Mouse (Mus musculus): Measurements from ENCODE around the gene C1rl. TPM values are rescaled to one million over a fixed set of nuclear protein-coding genes. Genes with fewer than 3 reads are reported as not detected.
"Not testable (repeated sequence)": the region's sequence is repeated elsewhere in the genome, so short reads cannot be mapped to it uniquely, and the experiment has no call there.

C1rl gene
- polyA plus RNA-seq, 1 experiment from 2014 or later: 0.38 TPM

DNA sequence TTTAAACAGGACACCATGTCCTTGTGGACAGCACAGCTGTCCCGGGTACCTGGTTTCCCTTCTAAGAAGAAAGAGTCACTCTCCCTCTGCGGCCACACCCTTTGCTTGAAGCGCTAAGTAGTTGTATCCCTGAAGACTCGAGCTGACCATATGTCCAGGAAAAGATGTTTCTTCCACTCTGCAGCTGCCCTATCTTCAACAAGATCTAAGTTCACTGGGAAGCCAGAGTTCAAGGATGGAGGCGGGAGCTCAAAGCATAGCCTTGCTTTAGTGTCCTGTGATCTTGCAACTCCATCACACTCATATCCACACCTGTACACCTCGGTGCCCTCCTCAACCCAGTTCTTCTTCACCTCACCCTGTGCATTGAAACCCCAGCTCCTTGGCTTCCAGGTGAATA lies 19.0 kb downstream of the C1rl start:
- H3K27me3 ChIP-seq (ENCODE audit: control insufficient read depth, insufficient read depth, low read length): no peaks in the 10 kb centered on the region
- no peak for ATAC-seq (replicated peaks; ENCODE audit: insufficient number of reproducible peaks, low FRiP score, low TSS enrichment, low read depth)
- no peaks in the 10 kb centered on the region for H3K4me1 ChIP-seq (ENCODE audit: control insufficient read depth, insufficient read depth, low read length)
- DNase-seq (ENCODE audit: low spot score): no peak
- H3K27ac ChIP-seq (replicated peaks; ENCODE audit: low read depth, low read length): no peak overlapping the region
- WGBS: 70% methylated on average over 6 of the region's 6 CpGs
- H3K4me2 ChIP-seq (ENCODE audit: low read depth, low read length): no peak overlapping the region
- no peaks in the 10 kb centered on the region for H3K36me3 ChIP-seq (replicated peaks; ENCODE audit: control insufficient read depth, insufficient read depth, low read depth, low read length)
- H3K9ac ChIP-seq (replicated peaks; ENCODE audit: low read length): no peak overlapping the region
- H3K4me3 ChIP-seq (ENCODE audit: low read depth, low read length): no peak overlapping the region
- no peaks in the 10 kb centered on the region for H3K9me3 ChIP-seq (replicated peaks; ENCODE audit: control insufficient read depth, low read length)

DNA sequence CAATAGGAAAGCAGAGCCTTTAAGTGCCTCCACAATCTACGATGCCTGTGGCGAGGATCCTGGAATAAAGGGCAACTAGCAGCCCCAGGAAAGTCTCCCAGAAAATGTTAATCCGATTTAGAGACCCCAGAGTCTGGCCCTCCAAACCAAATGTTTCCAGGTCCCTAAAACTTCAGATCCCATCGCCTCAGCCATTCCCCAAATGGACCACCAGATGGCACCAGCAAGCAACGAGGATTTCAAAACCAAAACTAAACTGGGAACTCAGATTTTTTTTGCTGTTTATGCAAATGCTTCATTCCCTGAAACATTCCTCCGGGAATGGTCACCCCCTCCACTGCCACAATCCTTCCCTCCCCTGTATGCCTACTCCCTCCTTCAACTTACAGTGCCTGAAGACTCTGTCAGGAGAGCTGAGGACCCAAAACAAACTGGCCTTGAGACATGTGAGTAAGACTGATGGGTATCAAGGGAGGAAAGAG lies 19.5 kb downstream of the C1rl start, which contains the start of gene C1ra:
C1ra (plus strand) TSS at position 51 of the 482 bp plus-strand sequence.
- Histone ChIP-seq H3K9ac (replicated peaks; ENCODE audit: low read length) (no peak within 1 kb of the TSS), H3K4me3 (ENCODE audit: low read depth, low read length) (no peak within 1 kb of the TSS), H3K27me3 (ENCODE audit: control insufficient read depth, insufficient read depth, low read length) (no peaks in the 10 kb centered on the region), H3K4me1 (ENCODE audit: control insufficient read depth, insufficient read depth, low read length) (no peaks in the 10 kb centered on the region), H3K36me3 (replicated peaks; ENCODE audit: control insufficient read depth, insufficient read depth, low read depth, low read length) (no peaks in the 10 kb centered on the region), H3K4me2 (ENCODE audit: low read depth, low read length) (no peak within 1 kb of the TSS), H3K9me3 (replicated peaks; ENCODE audit: control insufficient read depth, low read length) (no peaks in the 10 kb centered on the region), H3K27ac (replicated peaks; ENCODE audit: low read depth, low read length) (no peak within 1 kb of the TSS)
- no peak for ATAC-seq (replicated peaks; ENCODE audit: insufficient number of reproducible peaks, low FRiP score, low TSS enrichment, low read depth)
- 6% methylated on average over 6 of the region's 6 CpGs for WGBS
- peak; percentile 73 for DNase-seq (ENCODE audit: low spot score)

DNA sequence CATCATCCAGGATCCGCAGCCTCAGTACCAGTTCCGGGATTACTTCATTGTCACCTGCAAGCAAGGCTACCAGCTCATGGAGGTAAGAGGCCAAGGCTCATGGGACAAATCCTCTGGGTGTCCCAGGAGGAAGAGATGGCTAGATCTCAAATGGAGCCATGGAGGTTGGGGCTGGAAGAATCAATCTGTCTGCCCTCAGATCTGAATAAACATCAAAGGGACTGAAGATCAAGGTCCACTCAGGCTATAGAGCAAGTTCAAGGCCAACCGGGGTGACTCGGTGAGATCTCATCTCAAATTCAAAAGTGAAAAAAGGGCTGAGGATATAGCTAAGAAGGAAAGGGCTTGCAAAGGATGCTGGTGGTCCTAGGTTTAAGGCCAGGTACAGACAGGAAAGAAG lies 24.8 kb downstream of the C1rl start:
- not testable (repeated sequence) for ATAC-seq (replicated peaks; ENCODE audit: insufficient number of reproducible peaks, low FRiP score, low TSS enrichment, low read depth); H3K4me3 ChIP-seq (ENCODE audit: low read depth, low read length); H3K4me1 ChIP-seq (ENCODE audit: control insufficient read depth, insufficient read depth, low read length); DNase-seq (ENCODE audit: low spot score); H3K9me3 ChIP-seq (replicated peaks; ENCODE audit: control insufficient read depth, low read length); H3K27ac ChIP-seq (replicated peaks; ENCODE audit: low read depth, low read length); H3K36me3 ChIP-seq (replicated peaks; ENCODE audit: control insufficient read depth, insufficient read depth, low read depth, low read length); H3K27me3 ChIP-seq (ENCODE audit: control insufficient read depth, insufficient read depth, low read length); H3K9ac ChIP-seq (replicated peaks; ENCODE audit: low read length); H3K4me2 ChIP-seq (ENCODE audit: low read depth, low read length)
- 93% methylated on average over 2 of the region's 4 CpGs for WGBS

DNA sequence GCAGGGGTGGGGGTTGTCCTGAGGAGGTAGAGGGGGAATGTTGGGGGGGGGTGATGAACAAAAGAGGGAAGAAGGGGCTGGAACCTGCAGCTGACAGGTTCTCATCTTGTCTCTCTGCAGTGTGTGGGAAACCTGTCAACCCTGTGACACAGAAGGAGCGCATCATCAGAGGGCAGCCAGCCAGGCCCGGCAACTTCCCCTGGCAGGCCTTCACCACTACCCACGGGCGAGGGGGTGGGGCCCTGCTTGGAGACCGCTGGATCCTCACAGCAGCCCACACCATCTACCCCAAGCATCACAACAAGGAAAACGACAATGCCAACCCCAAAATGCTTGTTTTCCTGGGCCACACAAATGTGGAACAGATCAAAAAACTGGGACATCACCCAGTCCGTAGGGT lies 29.2 kb downstream of the C1rl start:
- 71% methylated on average over 7 of the region's 7 CpGs for WGBS

DNA sequence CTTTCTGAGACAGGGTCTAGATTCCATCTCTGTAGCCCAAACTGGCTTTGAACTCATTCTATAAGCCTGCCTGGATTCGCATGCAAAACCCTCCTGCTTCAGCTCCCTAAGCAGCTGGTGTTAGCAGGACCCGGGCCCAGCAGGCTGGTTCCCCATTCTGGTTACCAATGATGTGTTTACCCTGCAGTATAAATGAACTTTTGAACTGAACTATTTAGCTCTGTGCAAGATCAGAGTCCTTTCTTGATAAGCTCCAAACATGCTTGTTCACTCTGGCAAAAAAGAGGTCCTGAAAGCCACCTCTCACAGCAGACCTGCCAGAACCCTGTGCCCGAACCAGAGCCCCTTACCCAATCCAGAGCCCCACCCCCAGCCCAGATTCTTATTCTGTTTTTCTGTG lies 35.0 kb downstream of the C1rl start:
- Histone ChIP-seq H3K4me1 (ENCODE audit: control insufficient read depth, insufficient read depth, low read length) (no peaks in the 10 kb centered on the region), H3K27ac (replicated peaks; ENCODE audit: low read depth, low read length) (no peak overlapping the region), H3K4me2 (ENCODE audit: low read depth, low read length) (no peak overlapping the region), H3K9me3 (replicated peaks; ENCODE audit: control insufficient read depth, low read length) (no peaks in the 10 kb centered on the region), H3K36me3 (replicated peaks; ENCODE audit: control insufficient read depth, insufficient read depth, low read depth, low read length) (no peaks in the 10 kb centered on the region), H3K27me3 (ENCODE audit: control insufficient read depth, insufficient read depth, low read length) (no peaks in the 10 kb centered on the region), H3K9ac (replicated peaks; ENCODE audit: low read length) (no peak overlapping the region), H3K4me3 (ENCODE audit: low read depth, low read length) (no peak overlapping the region)
- WGBS: 78% methylated on average over 3 of the region's 3 CpGs
- DNase-seq (ENCODE audit: low spot score) (no peak), ATAC-seq (replicated peaks; ENCODE audit: insufficient number of reproducible peaks, low FRiP score, low TSS enrichment, low read depth) (no peak)

More for the DNA sequence above, 29.2 kb downstream of the C1rl start:
- not testable (repeated sequence) for H3K27ac ChIP-seq (replicated peaks; ENCODE audit: low read depth, low read length); ATAC-seq (replicated peaks; ENCODE audit: insufficient number of reproducible peaks, low FRiP score, low TSS enrichment, low read depth); H3K36me3 ChIP-seq (replicated peaks; ENCODE audit: control insufficient read depth, insufficient read depth, low read depth, low read length); DNase-seq (ENCODE audit: low spot score); H3K4me3 ChIP-seq (ENCODE audit: low read depth, low read length); H3K4me1 ChIP-seq (ENCODE audit: control insufficient read depth, insufficient read depth, low read length); H3K9ac ChIP-seq (replicated peaks; ENCODE audit: low read length); H3K4me2 ChIP-seq (ENCODE audit: low read depth, low read length); H3K27me3 ChIP-seq (ENCODE audit: control insufficient read depth, insufficient read depth, low read length); H3K9me3 ChIP-seq (replicated peaks; ENCODE audit: control insufficient read depth, low read length)

DNA sequence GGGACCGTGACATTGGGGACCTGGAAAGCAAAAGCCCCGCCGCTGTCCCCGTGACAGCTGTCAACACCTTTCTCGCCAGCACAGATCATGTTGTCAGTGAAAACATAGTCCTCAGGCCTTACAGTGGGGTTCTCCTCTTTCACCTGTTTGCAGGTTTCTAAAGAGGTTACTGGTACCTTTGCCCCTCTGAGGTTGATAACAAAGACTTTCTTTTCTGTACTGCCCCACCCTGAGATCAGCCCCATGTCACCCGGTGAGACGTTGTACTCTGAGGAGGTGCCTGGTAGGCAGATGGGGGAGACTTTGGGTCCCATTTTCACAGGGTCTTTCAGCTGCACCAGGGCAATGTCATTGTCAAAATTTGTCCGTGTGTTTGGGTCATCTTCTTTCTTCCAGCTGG lies 38.2 kb downstream of the C1rl start:
- no peak overlapping the region for H3K27ac ChIP-seq (replicated peaks; ENCODE audit: low read depth, low read length)
- WGBS: 83% methylated on average over 8 of the region's 8 CpGs
- no peak for ATAC-seq (replicated peaks; ENCODE audit: insufficient number of reproducible peaks, low FRiP score, low TSS enrichment, low read depth)
- H3K36me3 ChIP-seq (replicated peaks; ENCODE audit: control insufficient read depth, insufficient read depth, low read depth, low read length): no peaks in the 10 kb centered on the region
- H3K27me3 ChIP-seq (ENCODE audit: control insufficient read depth, insufficient read depth, low read length): no peaks in the 10 kb centered on the region
- no peaks in the 10 kb centered on the region for H3K4me1 ChIP-seq (ENCODE audit: control insufficient read depth, insufficient read depth, low read length)
- no peak overlapping the region for H3K4me2 ChIP-seq (ENCODE audit: low read depth, low read length)
- H3K9ac ChIP-seq (replicated peaks; ENCODE audit: low read length): no peak overlapping the region
- H3K9me3 ChIP-seq (replicated peaks; ENCODE audit: control insufficient read depth, low read length): no peaks in the 10 kb centered on the region
- no peak overlapping the region for H3K4me3 ChIP-seq (ENCODE audit: low read depth, low read length)
- no peak for DNase-seq (ENCODE audit: low spot score)

DNA sequence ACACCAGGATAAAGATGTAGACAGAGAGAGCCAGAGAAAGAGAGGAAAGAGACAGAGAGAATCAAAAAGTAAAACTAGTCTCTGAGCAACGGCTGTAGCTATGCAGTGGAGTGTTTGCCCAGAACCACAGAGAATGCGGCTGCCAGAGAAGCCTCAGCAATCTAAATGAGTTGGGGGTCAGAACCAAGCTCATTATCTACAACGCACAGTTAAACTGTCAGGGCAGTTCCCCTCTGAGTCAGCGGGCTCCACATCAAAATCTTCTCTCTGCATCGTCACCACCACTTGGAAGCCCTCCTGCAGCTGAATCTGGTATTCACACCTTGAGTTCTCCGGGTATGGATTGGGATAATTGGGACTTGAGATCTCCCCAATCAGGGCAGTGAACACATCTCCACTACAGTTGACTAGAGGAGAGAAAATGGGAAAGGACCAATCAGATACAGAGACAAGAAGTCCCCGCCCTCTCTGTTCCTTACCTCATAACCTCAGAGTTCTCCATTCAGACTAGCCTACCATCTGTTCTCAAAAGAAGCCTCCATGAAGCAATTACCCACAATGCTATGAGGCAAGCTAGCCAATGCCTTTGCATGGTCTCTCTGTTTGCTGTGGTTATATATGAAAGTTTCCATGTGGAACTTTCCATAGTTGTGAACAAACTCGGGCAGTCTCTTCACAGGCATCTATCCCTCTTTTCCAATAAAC lies 43.4 kb downstream of the C1rl start:
- H3K9ac ChIP-seq (replicated peaks; ENCODE audit: low read length); H3K27me3 ChIP-seq (ENCODE audit: control insufficient read depth, insufficient read depth, low read length); ATAC-seq (replicated peaks; ENCODE audit: insufficient number of reproducible peaks, low FRiP score, low TSS enrichment, low read depth); H3K4me3 ChIP-seq (ENCODE audit: low read depth, low read length); H3K9me3 ChIP-seq (replicated peaks; ENCODE audit: control insufficient read depth, low read length); H3K4me2 ChIP-seq (ENCODE audit: low read depth, low read length); H3K4me1 ChIP-seq (ENCODE audit: control insufficient read depth, insufficient read depth, low read length); H3K36me3 ChIP-seq (replicated peaks; ENCODE audit: control insufficient read depth, insufficient read depth, low read depth, low read length); DNase-seq (ENCODE audit: low spot score); H3K27ac ChIP-seq (replicated peaks; ENCODE audit: low read depth, low read length): not testable (repeated sequence)
- 80% methylated on average over 8 of the region's 8 CpGs for WGBS

DNA sequence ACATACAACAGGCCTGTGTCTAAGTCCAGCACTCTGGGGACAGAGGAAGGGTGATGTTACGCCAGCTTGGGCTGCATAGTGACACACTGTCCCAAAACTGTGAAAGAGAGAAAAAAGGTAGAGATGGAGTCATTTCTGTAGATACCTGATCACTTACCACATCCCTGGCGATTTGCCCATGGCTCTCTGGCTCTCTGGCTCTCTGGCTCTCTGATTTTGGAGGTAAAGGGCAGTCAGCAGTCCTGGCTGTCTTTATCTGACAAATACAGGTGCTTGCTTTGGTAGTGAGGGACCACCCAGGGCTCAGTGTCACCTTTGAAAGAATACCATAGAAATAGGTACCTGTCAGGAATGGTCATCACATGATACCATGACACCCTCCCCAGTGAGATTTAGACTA lies 48.3 kb downstream of the C1rl start:
- DNase-seq (ENCODE audit: low spot score); H3K9ac ChIP-seq (replicated peaks; ENCODE audit: low read length); H3K4me2 ChIP-seq (ENCODE audit: low read depth, low read length); ATAC-seq (replicated peaks; ENCODE audit: insufficient number of reproducible peaks, low FRiP score, low TSS enrichment, low read depth); H3K36me3 ChIP-seq (replicated peaks; ENCODE audit: control insufficient read depth, insufficient read depth, low read depth, low read length); H3K4me1 ChIP-seq (ENCODE audit: control insufficient read depth, insufficient read depth, low read length); H3K9me3 ChIP-seq (replicated peaks; ENCODE audit: control insufficient read depth, low read length); H3K27ac ChIP-seq (replicated peaks; ENCODE audit: low read depth, low read length); H3K4me3 ChIP-seq (ENCODE audit: low read depth, low read length); H3K27me3 ChIP-seq (ENCODE audit: control insufficient read depth, insufficient read depth, low read length): not testable (repeated sequence)
- 81% methylated on average over 2 of the region's 2 CpGs for WGBS
